Mouse (Mus musculus) gonadal fat pad, adult 2 months (tissue): ENCODE data around the gene Vmn1r226. TPM values are rescaled to one million over a fixed set of nuclear protein-coding genes. Genes with fewer than 3 reads are reported as not detected.

Source experiments
- DNase-seq: peaks from one replicate; pipeline ENCODE4 v3.0.0-alpha.2; 2012; ENCODE audit warnings: low read depth
- polyA plus RNA-seq: library from polyadenylated mRNA; depleted of rRNA; stranded (reverse); fragments of >200 nt; gene quantifications from 2 replicates; pipeline ENCODE4 v1.2.3, GENCODE M21; 2012; rRNA removed

Gene Vmn1r226
- not detected in 2 replicates for polyA plus RNA-seq

- no peak for DNase-seq
Measured at GRCm38 (mm10) chr17:20682543-20682942, at the start of gene Vmn1r226. TSS of gene Vmn1r226 (plus strand) at chr17:20682843.

GRCm38 (mm10) chr17:20729543-20729942, 46.9 kb downstream of the Vmn1r226 start, which contains the start of gene Vmn1r227:
TSS of gene Vmn1r227 (plus strand) at chr17:20729843.
- DNase-seq = no peak

Other genes starting within 250 kb of the Vmn1r226 start
- not detected in 2 replicates for gene Vmn2r108, start 201.5 kb upstream of the Vmn1r226 start, polyA plus RNA-seq
- gene Vmn1r225, start 184.7 kb upstream of the Vmn1r226 start, polyA plus RNA-seq = not detected in 2 replicates
- not detected in 2 replicates for gene Vmn2r109, start 118.1 kb upstream of the Vmn1r226 start, polyA plus RNA-seq
- not detected in 2 replicates for gene Vmn2r110, start 86.4 kb upstream of the Vmn1r226 start, polyA plus RNA-seq
- not detected in 2 replicates for gene Fpr-rs3, start 58.0 kb upstream of the Vmn1r226 start, polyA plus RNA-seq
- gene Vmn1r227, start 47.0 kb downstream of the Vmn1r226 start, polyA plus RNA-seq = not detected in 2 replicates
- gene Vmn1r228, start 103.3 kb downstream of the Vmn1r226 start, polyA plus RNA-seq = not detected in 2 replicates
- gene Vmn1r229, start 128.7 kb downstream of the Vmn1r226 start, polyA plus RNA-seq = not detected in 2 replicates
- gene Vmn1r230, start 157.6 kb downstream of the Vmn1r226 start, polyA plus RNA-seq = not detected in 2 replicates
- gene Vmn1r231, start 222.2 kb downstream of the Vmn1r226 start, polyA plus RNA-seq = not detected in 2 replicates
- not detected in 2 replicates for gene Vmn1r232, start 236.9 kb downstream of the Vmn1r226 start, polyA plus RNA-seq